Mouse (Mus musculus) common myeloid progenitor, adult 5-6 weeks (primary cell): ENCODE data around the gene Mllt1. TPM values are rescaled to one million over a fixed set of nuclear protein-coding genes. Genes with fewer than 3 reads are reported as not detected.

Source experiments
- ATAC-seq: replicated peaks from 2 replicates; pipeline ENCODE4 v1.8.0; 2016; ENCODE audit warnings: low read depth, mild to moderate bottlenecking, moderate TSS enrichment, inconsistent platforms; ENCODE audit not compliant: poor library complexity, severe bottlenecking
- total RNA-seq: library from RNA; stranded (forward); fragments of 200-1000, 187-1606 nt; gene quantifications from 2 replicates; pipeline ENCODE4 v1.2.3, GENCODE M21; 2017

Mllt1 gene
- total RNA-seq, 1 experiment from 2014 or later, result 22.4 TPM

DNA sequence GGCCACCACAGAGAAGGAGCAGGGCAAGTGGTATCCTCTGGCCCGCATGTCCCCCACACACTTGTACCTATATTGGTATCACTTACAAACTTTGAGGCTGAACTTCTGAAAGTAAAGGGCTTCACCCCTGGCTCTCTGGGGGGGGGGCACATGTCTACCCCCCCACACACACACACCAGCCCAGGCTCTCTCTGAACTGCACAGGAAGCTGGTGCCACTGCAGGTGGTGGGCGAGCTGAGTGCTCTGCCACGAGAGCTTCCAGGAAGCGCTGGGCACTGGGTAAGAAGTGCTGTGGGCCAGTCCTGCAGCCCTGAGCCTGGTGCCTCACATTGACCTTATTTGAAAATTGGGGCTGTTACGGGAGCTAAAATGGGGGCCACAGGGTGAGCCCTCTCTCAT is 91.5 kb downstream of the Mllt1 start:
- ATAC-seq, result peak; percentile 38; the same call in 1 of the 2 replicates

Other genes with a start within 250 kb of the Mllt1 start
- 63.1 and 84.2 TPM in 2 replicates for gene Ndufa11, start 217.6 kb downstream of the Mllt1 start, total RNA-seq
- 6.1 and 11.1 TPM in 2 replicates for gene Vmac, start 217.4 kb downstream of the Mllt1 start, total RNA-seq
- not detected in 2 replicates for gene Nrtn, start 177.9 kb downstream of the Mllt1 start, total RNA-seq
- gene Dus3l, start 170.7 kb downstream of the Mllt1 start, total RNA-seq, result 16.8 and 17.5 TPM in 2 replicates
- 0.15 TPM in 1 of 2 replicates, not detected in the other for gene Prr22, start 165.2 kb downstream of the Mllt1 start, total RNA-seq
- 7.6 and 7.7 TPM in 2 replicates for gene Rfx2, start 104.4 kb downstream of the Mllt1 start, total RNA-seq
- not detected in 2 replicates for gene Acsbg2, start 61.0 kb downstream of the Mllt1 start, total RNA-seq
- 0.05 TPM in 1 of 2 replicates, not detected in the other for gene 1700061G19Rik, start 59.9 kb downstream of the Mllt1 start, total RNA-seq
- not detected in 2 replicates for gene Acer1, start 46.7 kb upstream of the Mllt1 start, total RNA-seq
- 73.8 and 96.9 TPM in 2 replicates for gene Clpp, start 54.9 kb upstream of the Mllt1 start, total RNA-seq
- gene Alkbh7, start 61.9 kb upstream of the Mllt1 start, total RNA-seq, result 16.0 and 30.3 TPM in 2 replicates
- gene Pspn, start 64.6 kb upstream of the Mllt1 start, total RNA-seq, result not detected in 2 replicates
- gene Gtf2f1, start 75.9 kb upstream of the Mllt1 start, total RNA-seq, result 108 and 124 TPM in 2 replicates
- gene Gm17949, start 76.1 kb upstream of the Mllt1 start, total RNA-seq, result not detected in 2 replicates
- 90.7 and 122 TPM in 2 replicates for gene Khsrp, start 96.1 kb upstream of the Mllt1 start, total RNA-seq
- not detected in 2 replicates for gene Slc25a41, start 106.2 kb upstream of the Mllt1 start, total RNA-seq
- gene Crb3, start 123.7 kb upstream of the Mllt1 start, total RNA-seq, result 1.3 TPM in 1 of 2 replicates, not detected in the other
- gene Slc25a23, start 124.4 kb upstream of the Mllt1 start, total RNA-seq, result 6.4 and 11.6 TPM in 2 replicates
- gene Dennd1c, start 143.1 kb upstream of the Mllt1 start, total RNA-seq, result 4.4 and 5.0 TPM in 2 replicates
- not detected in 2 replicates for gene Tubb4a, start 152.4 kb upstream of the Mllt1 start, total RNA-seq
- 0.82 and 1.7 TPM in 2 replicates for gene Tnfsf9, start 169.9 kb upstream of the Mllt1 start, total RNA-seq
- gene Cd70, start 214.4 kb upstream of the Mllt1 start, total RNA-seq, result not detected in 2 replicates